Mouse (Mus musculus) 3T3-L1 (cell line): ENCODE measurements around the gene Naif1.

Source experiments
- DNase-seq: peaks from one replicate; pipeline ENCODE4 v3.0.0-alpha.2; 2015; ENCODE audit warnings: low read depth, low spot score

The Naif1 gene

GRCm38 (mm10) chr2:32500461-32500860, 50.2 kb downstream of the Naif1 start:
- no peak for DNase-seq

GRCm38 (mm10) chr2:32501754-32502324, 51.6 kb downstream of the Naif1 start:
- no peak for DNase-seq

GRCm38 (mm10) chr2:32502843-32503242, 52.6 kb downstream of the Naif1 start:
- DNase-seq, result peak; percentile 64

DNA sequence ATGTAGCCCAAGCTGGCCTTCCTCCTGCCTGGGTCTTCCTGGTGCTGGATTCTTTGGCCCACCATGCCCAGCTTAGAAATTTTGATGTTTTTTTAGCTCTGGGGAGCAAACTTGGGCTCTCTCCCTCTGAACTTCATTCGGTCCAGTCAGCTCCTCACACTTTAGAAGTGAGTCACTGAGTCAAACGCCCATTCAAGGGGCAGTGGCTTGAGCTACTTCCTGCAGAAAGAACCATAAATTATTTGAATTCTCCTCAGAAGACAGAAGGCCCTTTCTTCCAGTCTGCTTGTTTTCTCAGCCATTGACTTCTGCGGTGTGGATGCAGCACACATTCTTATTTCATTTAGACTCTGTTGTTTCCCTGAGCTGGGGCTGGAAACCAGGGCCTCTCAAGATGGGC, 53.3 kb downstream of the Naif1 start:
- peak; percentile 89 for DNase-seq

GRCm38 (mm10) chr2:32505536-32505935, 55.3 kb downstream of the Naif1 start:
- peak; percentile 31 for DNase-seq
